Mouse (Mus musculus): ENCODE results near the gene Kmt5c. TPM values are rescaled to one million over a fixed set of nuclear protein-coding genes. Genes with fewer than 3 reads are reported as not detected.
A peak's percentile ranks its signal among the peaks of the same experiment; 100 is the strongest.

The Kmt5c gene
- polyA plus RNA-seq, 1 experiment from 2014 or later, result 88.1 TPM

GRCm38 (mm10) chr7:4776861-4777830, 37.2 kb downstream of the Kmt5c start:
- Histone ChIP-seq H3K27ac (ENCODE audit: low read depth, low read length) (no peak overlapping the region), H3K36me3 (ENCODE audit: control insufficient read depth, insufficient read depth, low read length) (no peaks in the 10 kb centered on the region), H3K9ac (ENCODE audit: low read length) (no peak overlapping the region), H3K4me1 (replicated peaks; ENCODE audit: control insufficient read depth, insufficient read depth, low read length) (0 out of 2 replicates have a peak, but pooled peaks cover 5% of the 10 kb centered on the region), H3K27me3 (ENCODE audit: control insufficient read depth, insufficient read depth, low read length) (peaks cover 46% of the 10 kb centered on the region), H3K4me2 (ENCODE audit: low read depth, low read length, severe bottlenecking) (peak overlapping the region; percentile 32), H3K9me3 (ENCODE audit: control insufficient read depth, low read length) (no peaks in the 10 kb centered on the region), H3K4me3 (ENCODE audit: low read depth, low read length) (peak overlapping the region; percentile 11)
- DNase-seq (ENCODE audit: low spot score) (peak; percentile 90), ATAC-seq (replicated peaks; ENCODE audit: low FRiP score) (peak; percentile 86)
- WGBS, result 1% methylated on average over 54 of the region's 56 CpGs

GRCm38 (mm10) chr7:4777851-4778637, 38.1 kb downstream of the Kmt5c start:
- peaks cover 46% of the 10 kb centered on the region for H3K27me3 ChIP-seq (ENCODE audit: control insufficient read depth, insufficient read depth, low read length)
- H3K27ac ChIP-seq (ENCODE audit: low read depth, low read length), result no peak overlapping the region
- WGBS, result under 1% methylated on average over 20 of the region's 20 CpGs
- H3K4me3 ChIP-seq (ENCODE audit: low read depth, low read length), result no peak overlapping the region; the same call in 1 of the 2 replicates
- H3K4me1 ChIP-seq (replicated peaks; ENCODE audit: control insufficient read depth, insufficient read depth, low read length), result 0 out of 2 replicates have a peak, but pooled peaks cover 5% of the 10 kb centered on the region
- H3K9ac ChIP-seq (ENCODE audit: low read length), result no peak overlapping the region
- ATAC-seq (replicated peaks; ENCODE audit: low FRiP score), result no peak
- DNase-seq (ENCODE audit: low spot score), result no peak
- H3K36me3 ChIP-seq (ENCODE audit: control insufficient read depth, insufficient read depth, low read length), result no peaks in the 10 kb centered on the region
- no peaks in the 10 kb centered on the region for H3K9me3 ChIP-seq (ENCODE audit: control insufficient read depth, low read length)
- no peak overlapping the region; the same call in 1 of the 2 replicates for H3K4me2 ChIP-seq (ENCODE audit: low read depth, low read length, severe bottlenecking)

- no peak for DNase-seq (ENCODE audit: low spot score)
- Histone ChIP-seq H3K4me2 (ENCODE audit: low read depth, low read length, severe bottlenecking) (no peak overlapping the region), H3K4me1 (replicated peaks; ENCODE audit: control insufficient read depth, insufficient read depth, low read length) (0 out of 2 replicates have a peak, but pooled peaks cover 5% of the 10 kb centered on the region), H3K27ac (ENCODE audit: low read depth, low read length) (no peak overlapping the region), H3K27me3 (ENCODE audit: control insufficient read depth, insufficient read depth, low read length) (peaks cover 46% of the 10 kb centered on the region), H3K9me3 (ENCODE audit: control insufficient read depth, low read length) (no peaks in the 10 kb centered on the region), H3K36me3 (ENCODE audit: control insufficient read depth, insufficient read depth, low read length) (no peaks in the 10 kb centered on the region), H3K4me3 (ENCODE audit: low read depth, low read length) (no peak overlapping the region), H3K9ac (ENCODE audit: low read length) (no peak overlapping the region)
- WGBS, result 29% methylated on average over 5 of the region's 5 CpGs
- no peak for ATAC-seq (replicated peaks; ENCODE audit: low FRiP score)
These were observed 40.0 kb downstream of the Kmt5c start for GRCm38 (mm10) chr7:4779921-4780320.

DNA sequence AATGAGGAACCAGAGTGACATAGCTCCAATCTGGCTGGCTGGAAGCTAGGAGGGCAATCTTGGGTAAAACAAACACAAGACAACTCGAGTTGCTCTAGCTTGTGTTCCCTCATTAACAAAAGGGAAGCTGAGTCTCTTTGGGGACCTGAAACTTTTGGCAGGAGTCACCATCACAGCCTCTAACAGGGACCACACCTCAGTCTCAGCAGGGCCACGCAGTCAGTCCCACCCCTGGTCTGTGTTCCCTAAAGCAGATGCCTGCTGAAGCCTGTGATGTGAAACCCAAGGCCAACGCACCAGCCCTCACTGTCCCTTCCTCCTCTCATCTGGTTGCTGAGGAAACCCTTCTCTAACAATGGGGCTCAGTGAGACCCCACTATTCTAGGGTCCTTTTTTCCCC, 42.2 kb downstream of the Kmt5c start:
- ATAC-seq (replicated peaks; ENCODE audit: low FRiP score), result no peak
- Histone ChIP-seq H3K9ac (ENCODE audit: low read length) (no peak overlapping the region), H3K4me2 (ENCODE audit: low read depth, low read length, severe bottlenecking) (no peak overlapping the region), H3K9me3 (ENCODE audit: control insufficient read depth, low read length) (no peaks in the 10 kb centered on the region), H3K36me3 (ENCODE audit: control insufficient read depth, insufficient read depth, low read length) (no peaks in the 10 kb centered on the region), H3K4me3 (ENCODE audit: low read depth, low read length) (no peak overlapping the region), H3K27ac (ENCODE audit: low read depth, low read length) (no peak overlapping the region), H3K27me3 (ENCODE audit: control insufficient read depth, insufficient read depth, low read length) (peaks cover 24% of the 10 kb centered on the region), H3K4me1 (replicated peaks; ENCODE audit: control insufficient read depth, insufficient read depth, low read length) (0 out of 2 replicates have a peak, but pooled peaks cover 2% of the 10 kb centered on the region)
- WGBS, result 55% methylated on average over 3 of the region's 3 CpGs
- no peak for DNase-seq (ENCODE audit: low spot score)

GRCm38 (mm10) chr7:4782759-4783158, 42.8 kb downstream of the Kmt5c start, which contains the start of the genes Il11 and Tmem190:
Gene Il11 (minus strand): TSS chr7:4782859.
Gene Tmem190 (plus strand): TSS chr7:4782937.
- 67% methylated on average over 2 of the region's 2 CpGs for WGBS
- no peaks in the 10 kb centered on the region for H3K36me3 ChIP-seq (ENCODE audit: control insufficient read depth, insufficient read depth, low read length)

GRCm38 (mm10) chr7:4783667-4784268, 43.9 kb downstream of the Kmt5c start:
- Histone ChIP-seq H3K27me3 (ENCODE audit: control insufficient read depth, insufficient read depth, low read length) (peaks cover 10% of the 10 kb centered on the region), H3K4me2 (ENCODE audit: low read depth, low read length, severe bottlenecking) (no peak overlapping the region), H3K9me3 (ENCODE audit: control insufficient read depth, low read length) (no peaks in the 10 kb centered on the region), H3K4me1 (replicated peaks; ENCODE audit: control insufficient read depth, insufficient read depth, low read length) (0 out of 2 replicates have a peak, but pooled peaks cover 2% of the 10 kb centered on the region), H3K27ac (ENCODE audit: low read depth, low read length) (no peak overlapping the region), H3K9ac (ENCODE audit: low read length) (no peak overlapping the region; the same call in 1 of the 2 replicates), H3K4me3 (ENCODE audit: low read depth, low read length) (no peak overlapping the region), H3K36me3 (ENCODE audit: control insufficient read depth, insufficient read depth, low read length) (no peaks in the 10 kb centered on the region)
- DNase-seq (ENCODE audit: low spot score) (no peak), ATAC-seq (replicated peaks; ENCODE audit: low FRiP score) (no peak)
- WGBS, result 92% methylated on average over 14 of the region's 14 CpGs

More at GRCm38 (mm10) chr7:4782759-4783158, 42.8 kb downstream of the Kmt5c start, which contains the start of the genes Il11 and Tmem190:
- Histone ChIP-seq H3K4me1 (replicated peaks; ENCODE audit: control insufficient read depth, insufficient read depth, low read length) (no peaks in the 10 kb centered on the region), H3K9ac (ENCODE audit: low read length) (no peak within 1 kb of the TSS; the same call in 1 of the 2 replicates), H3K27ac (ENCODE audit: low read depth, low read length) (no peak within 1 kb of the TSS), H3K27me3 (ENCODE audit: control insufficient read depth, insufficient read depth, low read length) (peaks cover 18% of the 10 kb centered on the region), H3K9me3 (ENCODE audit: control insufficient read depth, low read length) (no peaks in the 10 kb centered on the region), H3K4me2 (ENCODE audit: low read depth, low read length, severe bottlenecking) (no peak within 1 kb of the TSS), H3K4me3 (ENCODE audit: low read depth, low read length) (no peak within 1 kb of the TSS)
- DNase-seq (ENCODE audit: low spot score) (no peak), ATAC-seq (replicated peaks; ENCODE audit: low FRiP score) (no peak)

DNA sequence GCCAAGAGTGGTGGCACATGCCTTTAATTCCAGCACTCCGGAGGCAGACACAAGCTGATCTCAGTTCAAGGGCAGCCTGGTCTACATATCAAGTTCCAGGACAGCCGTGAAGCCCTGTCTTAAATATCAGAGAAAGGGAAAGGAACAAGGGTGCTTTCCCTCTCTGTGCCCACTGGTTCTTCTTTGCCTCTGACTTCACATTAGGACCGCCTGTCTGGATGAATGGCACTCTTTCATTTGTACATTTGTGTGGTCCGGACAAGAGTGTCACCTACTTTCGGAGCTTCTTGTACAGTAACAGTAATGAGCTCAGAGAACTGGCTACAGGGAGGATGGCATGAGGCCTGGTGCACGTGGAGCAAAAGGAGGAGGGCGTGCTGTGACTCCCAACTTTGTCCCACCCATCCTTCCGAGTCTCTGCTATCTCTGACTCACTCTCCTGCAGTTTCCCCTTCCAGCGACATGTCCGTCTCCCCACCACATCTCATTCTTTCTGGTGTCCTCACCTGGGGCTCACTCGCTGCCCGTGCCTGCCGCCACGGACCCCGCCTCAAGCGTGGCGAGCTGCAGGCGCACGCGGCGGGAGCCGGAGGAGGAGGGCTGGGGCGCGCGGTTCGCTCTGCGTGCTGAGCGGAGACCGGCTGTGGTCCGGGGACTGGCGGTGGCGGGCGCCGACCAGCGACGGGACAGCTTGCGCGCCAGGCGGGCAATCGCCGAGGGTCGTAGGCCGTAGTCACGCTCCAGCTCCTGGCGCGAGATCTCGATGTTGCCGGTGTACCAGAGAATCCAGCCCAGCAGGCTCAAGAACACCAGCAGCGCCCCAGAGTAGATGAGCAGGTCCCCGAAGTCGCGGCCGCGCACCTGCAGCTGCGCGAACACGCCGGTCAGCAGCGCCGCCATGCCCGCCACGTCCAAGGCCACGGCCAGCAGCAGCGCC, 48.9 kb downstream of the Kmt5c start:
- peak overlapping the region; percentile 48 for H3K4me3 ChIP-seq (ENCODE audit: low read depth, low read length)
- H3K36me3 ChIP-seq (ENCODE audit: control insufficient read depth, insufficient read depth, low read length), result no peaks in the 10 kb centered on the region; the same call in 1 of the 2 replicates
- H3K4me2 ChIP-seq (ENCODE audit: low read depth, low read length, severe bottlenecking), result peak overlapping the region; percentile 85
- peak; percentile 83 for DNase-seq (ENCODE audit: low spot score)
- peak; percentile 63 for ATAC-seq (replicated peaks; ENCODE audit: low FRiP score)
- no peak overlapping the region for H3K27ac ChIP-seq (ENCODE audit: low read depth, low read length)
- peaks cover 8% of the 10 kb centered on the region; the same call in 1 of the 2 replicates for H3K27me3 ChIP-seq (ENCODE audit: control insufficient read depth, insufficient read depth, low read length)
- H3K9ac ChIP-seq (ENCODE audit: low read length), result peak overlapping the region; percentile 80
- no peaks in the 10 kb centered on the region for H3K9me3 ChIP-seq (ENCODE audit: control insufficient read depth, low read length)
- 2% methylated on average over 64 of the region's 64 CpGs for WGBS
- H3K4me1 ChIP-seq (replicated peaks; ENCODE audit: control insufficient read depth, insufficient read depth, low read length), result peaks cover 7% of the 10 kb centered on the region; the same call in 1 of the 2 replicates
